Mouse (Mus musculus): Measurements from ENCODE around the gene Il31. TPM values are rescaled to one million over a fixed set of nuclear protein-coding genes. Genes with fewer than 3 reads are reported as not detected.

Gene Il31
- polyA plus RNA-seq, 1 experiment from 2014 or later = not detected

- no peak for ATAC-seq
- peaks cover 20% of the 10 kb centered on the region for H3K4me1 ChIP-seq (replicated peaks)
- H3K27me3 ChIP-seq = no peaks in the 10 kb centered on the region
- no peaks in the 10 kb centered on the region for H3K9me3 ChIP-seq
- 76% methylated on average over 13 of the region's 13 CpGs for WGBS
- no peak overlapping the region for H3K4me2 ChIP-seq (replicated peaks)
- no peak overlapping the region for H3K27ac ChIP-seq
- H3K36me3 ChIP-seq = peaks cover 3% of the 10 kb centered on the region
- H3K9ac ChIP-seq (replicated peaks) = no peak overlapping the region
- H3K4me3 ChIP-seq (replicated peaks) = no peak overlapping the region
Observed at GRCm38 (mm10) chr5:123431524-123432304, 57.6 kb downstream of the Il31 start.

Small RNA genes lying within 50 kb of the gene (microRNA-seq; reads per million reads assigned to microRNA genes)
- gene Mir7647 = 2.7 reads per million, percentile 9 among the genes with 10 or more reads in this experiment

Other genes with a start within 250 kb of the Il31 start
- 0.93 and 1.2 TPM in 2 replicates for gene Wdr66, start 237.4 kb downstream of the Il31 start, polyA plus RNA-seq (2015; fragmentation: Nextera tagmentation; extraction: Ambion mirVana)
- 47.8 and 53.0 TPM in 2 replicates for gene Bcl7a, start 145.7 kb downstream of the Il31 start, polyA plus RNA-seq (2015; fragmentation: Nextera tagmentation; extraction: Ambion mirVana)
- 17.4 and 18.7 TPM in 2 replicates for gene Mlxip, start 94.7 kb downstream of the Il31 start, polyA plus RNA-seq (2015; fragmentation: Nextera tagmentation; extraction: Ambion mirVana)
- gene Lrrc43, start 184 bp downstream of the Il31 start, polyA plus RNA-seq (2015; fragmentation: Nextera tagmentation; extraction: Ambion mirVana) = 0.15 and 0.28 TPM in 2 replicates
- 1.5 TPM in 2 replicates for gene B3gnt4, start 21.0 kb upstream of the Il31 start, polyA plus RNA-seq (2015; fragmentation: Nextera tagmentation; extraction: Ambion mirVana)
- 131 and 135 TPM in 2 replicates for gene Diablo, start 34.7 kb upstream of the Il31 start, polyA plus RNA-seq (2015; fragmentation: Nextera tagmentation; extraction: Ambion mirVana)
- gene Gm49027, start 36.0 kb upstream of the Il31 start, polyA plus RNA-seq (2015; fragmentation: Nextera tagmentation; extraction: Ambion mirVana) = 1.1 and 1.5 TPM in 2 replicates
- 37.9 and 40.6 TPM in 2 replicates for gene Vps33a, start 83.5 kb upstream of the Il31 start, polyA plus RNA-seq (2015; fragmentation: Nextera tagmentation; extraction: Ambion mirVana)
- gene Clip1, start 195.1 kb upstream of the Il31 start, polyA plus RNA-seq (2015; fragmentation: Nextera tagmentation; extraction: Ambion mirVana) = 81.1 and 81.2 TPM in 2 replicates
- gene Zcchc8, start 231.6 kb upstream of the Il31 start, polyA plus RNA-seq (2015; fragmentation: Nextera tagmentation; extraction: Ambion mirVana) = 81.8 and 83.6 TPM in 2 replicates